Mouse (Mus musculus) E14TG2a.4 (cell line): ENCODE data around the gene Osbp2.

Source experiments
- CTCF ChIP-seq: conservative IDR thresholded peaks from 2 replicates; pipeline ENCODE4 v1.5.1; 2014; ENCODE audit warnings: low read length
- NANOG ChIP-seq: IDR thresholded peaks from 2 replicates; pipeline ENCODE4 v1.6.1; 2014; ENCODE audit warnings: borderline replicate concordance, low read length, mixed read lengths
- POU5F1 ChIP-seq: IDR thresholded peaks from 2 replicates; pipeline ENCODE4 v1.6.1; 2014; ENCODE audit warnings: low read length, borderline replicate concordance

- no peak for TF ChIP-seq CTCF
- TF ChIP-seq POU5F1 = no peak
- no peak for TF ChIP-seq NANOG
Observed at GRCm38 (mm10) chr11:3846351-3846750, 17.4 kb downstream of the Osbp2 start.
